Comparison of ENCODE assay signal across 13 mouse cellular contexts in the genomic region with DNA sequence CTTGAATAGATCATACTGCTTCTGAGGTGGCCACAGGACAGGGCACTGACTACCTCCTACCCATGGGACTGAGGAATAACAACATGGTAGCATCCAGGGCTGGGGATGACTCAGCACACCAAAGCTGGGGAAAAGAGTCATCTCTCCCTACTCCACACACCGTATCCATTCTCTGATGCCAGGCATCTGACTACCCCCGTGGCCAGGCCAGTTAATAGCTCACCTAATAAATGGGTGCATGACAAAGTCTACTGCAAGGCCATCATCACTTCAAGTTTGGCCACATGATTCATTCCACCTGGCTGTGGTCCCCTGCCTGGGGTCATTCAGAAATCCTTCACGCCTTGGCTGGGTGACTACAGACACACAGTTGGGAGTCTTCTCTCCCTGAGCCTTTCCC.
DNase-seq lines count a peak whose midpoint lies in the region.
"Had no signal": no experiment of that assay in that cellular context is flagged by ENCODE, and none has a peak within 500 bp of the region (broad histone marks: within the 10 kb centered on the region; RNA-seq: fewer than 3 reads in every experiment).

No protein-coding gene starts in this region.

- intact Hi-C loops in left cerebral cortex, postnatal 4 days (cut with DNase I) = loop anchor here (10.0 kb wide), 1 partner anchor 365 kb away; the partner anchor contains the start of gene Pappa

- peak; percentile 68 for DNase-seq in kidney, adult 18-20 months
- DNase-seq in kidney, adult 9 months = peak; percentile 95
- DNase-seq in kidney, postnatal 10 days = peak; percentile 44
- DNase-seq in left cerebral cortex, postnatal 4 days = no peak
- no peak for DNase-seq in thymus, postnatal 10 days (ENCODE audit: low spot score in 2 of 2)
- no peak for DNase-seq in gastrocnemius, postnatal 25 days
- DNase-seq: adrenal gland, adult 2 months; adrenal gland, postnatal 25 days; cerebellum, adult 18-20 months; cerebellum, postnatal 10 days; embryo, embryonic 11 days; gastrocnemius, postnatal 10 days; heart, postnatal 36 days had no signal

Comparison
In these comparisons a context has a peak if more than half of its experiments do, and no peak if none do; other contexts are left out.
1. DNase-seq: peak in kidney, adult 18-20 months (single experiment), kidney, adult 9 months (single experiment) and kidney, postnatal 10 days (single experiment); none in left cerebral cortex, postnatal 4 days (single experiment), thymus, postnatal 10 days (0 of 2) and gastrocnemius, postnatal 25 days (single experiment).